Mouse (Mus musculus): ENCODE measurements at regions not wholly inside any gene's neighbourhood (a gene's known extent, or its start where the extent isn't known, plus 50 kb on each side); places are given as distances from the start of the nearest gene placed in this dataset.

DNA sequence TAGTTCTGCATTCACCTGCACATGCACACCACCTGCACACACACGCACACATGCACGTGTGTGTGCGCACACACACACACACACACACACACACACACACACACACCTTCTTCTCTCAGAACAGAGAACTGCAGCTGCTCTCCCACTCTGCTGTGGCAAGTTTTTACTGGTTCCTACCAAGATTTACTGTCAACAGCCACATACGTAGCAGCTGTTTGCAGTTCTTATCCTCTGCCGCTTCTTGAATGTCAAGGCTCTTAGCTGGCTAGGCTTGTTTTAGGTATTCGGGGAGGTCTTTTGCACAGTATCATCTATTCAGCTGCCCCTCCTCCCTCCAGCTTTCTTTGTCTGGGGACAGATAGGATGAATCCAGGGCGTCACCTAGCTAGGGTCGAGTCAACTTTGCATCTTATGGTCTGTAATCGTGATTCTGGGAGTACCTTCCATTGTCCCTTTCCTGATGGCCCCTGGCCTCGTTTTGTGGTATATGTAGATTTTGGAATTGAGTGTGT is 64.3 kb upstream of the Ercc4 start:
- DNase-seq, result no peak

- no peak for DNase-seq
Measured at GRCm38 (mm10) chr16:13046366-13047120, 62.9 kb upstream of the Ercc4 start.

DNA sequence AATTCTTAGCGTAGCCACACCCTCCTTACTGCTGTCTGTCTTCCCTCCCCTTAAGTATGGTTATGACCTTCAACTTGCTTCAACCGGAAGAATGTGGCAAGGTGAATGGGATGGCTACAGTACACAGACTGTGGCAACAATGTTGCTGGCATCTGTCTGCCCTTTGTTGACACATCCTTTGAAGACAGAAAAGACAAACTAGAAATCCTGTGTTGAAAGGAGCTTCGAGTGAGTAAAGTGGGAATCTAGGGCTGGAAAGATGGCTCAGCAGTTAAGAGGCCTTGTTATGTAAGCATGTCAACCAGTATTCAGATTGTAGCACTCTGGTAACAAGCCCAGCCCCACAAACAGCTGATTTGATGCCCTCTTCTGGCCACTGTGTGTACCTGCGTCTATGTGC is 60.2 kb upstream of the Ercc4 start:
- DNase-seq, result no peak

GRCm38 (mm10) chr16:13050225-13050892 is 59.1 kb upstream of the Ercc4 start:
- no peak for DNase-seq

- no peak for DNase-seq
Measured at GRCm38 (mm10) chr16:13054956-13055355, 54.5 kb upstream of the Ercc4 start.

Data from adrenal gland, postnatal 25 days (tissue).